Mouse (Mus musculus): ENCODE data around the gene Apba1. TPM values are rescaled to one million over a fixed set of nuclear protein-coding genes. Genes with fewer than 3 reads are reported as not detected.

Gene Apba1
- polyA plus RNA-seq, 1 experiment from 2014 or later, result 13.3 TPM

- no peak for ATAC-seq
- H3K27me3 ChIP-seq (replicated peaks; ENCODE audit: control insufficient read depth, insufficient read depth, low read length), result no peaks in the 10 kb centered on the region
Measured at GRCm38 (mm10) chr19:23794491-23794890, 35.8 kb downstream of the Apba1 start.

GRCm38 (mm10) chr19:23795156-23795555 is 36.5 kb downstream of the Apba1 start:
- no peak for ATAC-seq
- no peak overlapping the region for H3K4me2 ChIP-seq (ENCODE audit: low read length)
- no peaks in the 10 kb centered on the region for H3K27me3 ChIP-seq (replicated peaks; ENCODE audit: control insufficient read depth, insufficient read depth, low read length)
- H3K9ac ChIP-seq (ENCODE audit: low read depth, low read length), result no peak overlapping the region
- 43% methylated on average over 4 of the region's 4 CpGs for WGBS
- no peaks in the 10 kb centered on the region for H3K9me3 ChIP-seq (ENCODE audit: control insufficient read depth, low read length)
- no peak overlapping the region for H3K4me3 ChIP-seq (ENCODE audit: low read length)
- peaks cover 9% of the 10 kb centered on the region for H3K4me1 ChIP-seq (ENCODE audit: control insufficient read depth, insufficient read depth, low read depth, low read length)
- H3K27ac ChIP-seq (ENCODE audit: low read depth, low read length), result no peak overlapping the region
- no peaks in the 10 kb centered on the region for H3K36me3 ChIP-seq (ENCODE audit: control insufficient read depth, insufficient read depth, low read length)

More at GRCm38 (mm10) chr19:23794491-23794890, 35.8 kb downstream of the Apba1 start:
- WGBS, result 73% methylated on average over 3 of the region's 3 CpGs
- Histone ChIP-seq H3K4me2 (ENCODE audit: low read length) (no peak overlapping the region), H3K4me1 (ENCODE audit: control insufficient read depth, insufficient read depth, low read depth, low read length) (peaks cover 9% of the 10 kb centered on the region), H3K9me3 (ENCODE audit: control insufficient read depth, low read length) (no peaks in the 10 kb centered on the region), H3K9ac (ENCODE audit: low read depth, low read length) (no peak overlapping the region), H3K27ac (ENCODE audit: low read depth, low read length) (0 out of 2 replicates have a peak overlapping the region, but pooled peaks have one; percentile 7), H3K36me3 (ENCODE audit: control insufficient read depth, insufficient read depth, low read length) (no peaks in the 10 kb centered on the region), H3K4me3 (ENCODE audit: low read length) (no peak overlapping the region)

DNA sequence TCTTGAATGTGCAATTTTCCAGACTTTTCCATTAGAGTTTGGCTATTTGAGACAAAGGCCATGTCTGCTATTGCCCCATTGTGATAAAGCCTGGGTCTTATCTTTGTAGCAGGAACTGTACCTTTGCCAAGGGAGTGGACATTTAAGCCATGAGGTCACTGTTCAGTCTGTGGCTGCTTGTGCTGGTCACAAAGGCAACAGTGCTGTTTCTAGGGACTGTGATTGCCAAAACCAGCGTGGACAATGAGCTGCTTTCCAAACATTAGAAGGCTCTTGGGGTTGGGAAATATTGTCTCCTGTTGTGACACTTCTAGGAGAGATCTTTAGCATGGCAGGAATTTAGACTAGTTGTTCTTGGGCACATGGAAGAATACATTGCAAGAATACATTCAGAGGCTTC is 42.5 kb downstream of the Apba1 start:
- Histone ChIP-seq H3K4me1 (ENCODE audit: control insufficient read depth, insufficient read depth, low read depth, low read length) (no peaks in the 10 kb centered on the region), H3K36me3 (ENCODE audit: control insufficient read depth, insufficient read depth, low read length) (no peaks in the 10 kb centered on the region), H3K4me3 (ENCODE audit: low read length) (no peak overlapping the region), H3K9me3 (ENCODE audit: control insufficient read depth, low read length) (no peaks in the 10 kb centered on the region), H3K9ac (ENCODE audit: low read depth, low read length) (no peak overlapping the region), H3K27me3 (replicated peaks; ENCODE audit: control insufficient read depth, insufficient read depth, low read length) (no peaks in the 10 kb centered on the region), H3K4me2 (ENCODE audit: low read length) (no peak overlapping the region), H3K27ac (ENCODE audit: low read depth, low read length) (no peak overlapping the region)
- ATAC-seq, result no peak
- 38% methylated on average over 1 of the region's 1 CpGs for WGBS

DNA sequence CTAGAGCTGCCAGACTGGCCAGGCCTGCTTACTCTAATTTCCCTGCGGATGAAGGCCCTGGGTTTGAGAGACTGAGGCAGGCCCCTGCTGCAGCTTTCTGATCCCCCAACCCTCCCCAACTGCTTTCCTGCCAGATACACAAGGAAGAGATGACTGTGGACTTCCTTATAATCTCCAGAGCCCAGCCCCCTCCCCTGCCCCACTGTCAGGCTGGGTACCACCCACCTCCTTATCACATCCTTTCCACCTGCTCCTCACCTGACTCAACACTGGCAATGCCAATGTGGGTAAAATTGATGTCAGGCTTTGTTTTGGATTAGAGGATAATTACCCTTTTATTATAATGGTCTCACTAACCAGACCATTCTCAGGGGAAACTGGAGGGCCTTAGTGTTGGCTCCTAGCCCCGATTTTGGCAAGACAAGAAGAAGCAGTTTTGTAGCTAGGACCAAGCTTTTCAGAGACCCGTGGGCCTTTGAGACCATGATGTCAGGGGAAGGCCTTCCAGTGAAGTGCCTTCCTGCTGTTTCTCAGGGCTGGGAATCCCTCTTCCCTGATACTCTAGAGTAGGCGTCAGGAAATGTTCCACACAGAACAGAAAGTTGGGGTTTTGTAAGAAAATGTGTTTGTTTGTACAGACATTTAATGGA is 44.7 kb downstream of the Apba1 start:
- no peak for ATAC-seq
- Histone ChIP-seq H3K9ac (ENCODE audit: low read depth, low read length) (no peak overlapping the region), H3K27ac (ENCODE audit: low read depth, low read length) (no peak overlapping the region), H3K4me2 (ENCODE audit: low read length) (no peak overlapping the region), H3K4me1 (ENCODE audit: control insufficient read depth, insufficient read depth, low read depth, low read length) (no peaks in the 10 kb centered on the region), H3K9me3 (ENCODE audit: control insufficient read depth, low read length) (no peaks in the 10 kb centered on the region), H3K36me3 (ENCODE audit: control insufficient read depth, insufficient read depth, low read length) (no peaks in the 10 kb centered on the region), H3K4me3 (ENCODE audit: low read length) (no peak overlapping the region), H3K27me3 (replicated peaks; ENCODE audit: control insufficient read depth, insufficient read depth, low read length) (no peaks in the 10 kb centered on the region)
- 70% methylated on average over 4 of the region's 4 CpGs for WGBS

GRCm38 (mm10) chr19:23806796-23807195 is 48.1 kb downstream of the Apba1 start:
- no peak overlapping the region for H3K4me2 ChIP-seq (ENCODE audit: low read length)
- H3K9ac ChIP-seq (ENCODE audit: low read depth, low read length), result no peak overlapping the region
- no peak overlapping the region for H3K4me3 ChIP-seq (ENCODE audit: low read length)
- no peak for ATAC-seq
- 47% methylated on average over 6 of the region's 6 CpGs for WGBS
- H3K36me3 ChIP-seq (ENCODE audit: control insufficient read depth, insufficient read depth, low read length), result no peaks in the 10 kb centered on the region
- no peaks in the 10 kb centered on the region for H3K9me3 ChIP-seq (ENCODE audit: control insufficient read depth, low read length)
- no peak overlapping the region for H3K27ac ChIP-seq (ENCODE audit: low read depth, low read length)
- H3K4me1 ChIP-seq (ENCODE audit: control insufficient read depth, insufficient read depth, low read depth, low read length), result no peaks in the 10 kb centered on the region
- H3K27me3 ChIP-seq (replicated peaks; ENCODE audit: control insufficient read depth, insufficient read depth, low read length), result no peaks in the 10 kb centered on the region

GRCm38 (mm10) chr19:23807371-23807770 is 48.7 kb downstream of the Apba1 start:
- H3K4me3 ChIP-seq (ENCODE audit: low read length), result no peak overlapping the region
- no peaks in the 10 kb centered on the region for H3K27me3 ChIP-seq (replicated peaks; ENCODE audit: control insufficient read depth, insufficient read depth, low read length)
- no peak overlapping the region for H3K4me2 ChIP-seq (ENCODE audit: low read length)
- no peak overlapping the region for H3K27ac ChIP-seq (ENCODE audit: low read depth, low read length)
- no peak overlapping the region for H3K9ac ChIP-seq (ENCODE audit: low read depth, low read length)
- 61% methylated on average over 8 of the region's 8 CpGs for WGBS
- ATAC-seq, result no peak
- no peaks in the 10 kb centered on the region for H3K9me3 ChIP-seq (ENCODE audit: control insufficient read depth, low read length)
- H3K36me3 ChIP-seq (ENCODE audit: control insufficient read depth, insufficient read depth, low read length), result no peaks in the 10 kb centered on the region
- no peaks in the 10 kb centered on the region for H3K4me1 ChIP-seq (ENCODE audit: control insufficient read depth, insufficient read depth, low read depth, low read length)

GRCm38 (mm10) chr19:23809236-23809635 is 50.5 kb downstream of the Apba1 start:
- no peaks in the 10 kb centered on the region for H3K27me3 ChIP-seq (replicated peaks; ENCODE audit: control insufficient read depth, insufficient read depth, low read length)
- no peaks in the 10 kb centered on the region for H3K9me3 ChIP-seq (ENCODE audit: control insufficient read depth, low read length)
- ATAC-seq, result no peak
- H3K4me1 ChIP-seq (ENCODE audit: control insufficient read depth, insufficient read depth, low read depth, low read length), result no peaks in the 10 kb centered on the region
- H3K27ac ChIP-seq (ENCODE audit: low read depth, low read length), result no peak overlapping the region
- 75% methylated on average over 1 of the region's 1 CpGs for WGBS
- no peaks in the 10 kb centered on the region for H3K36me3 ChIP-seq (ENCODE audit: control insufficient read depth, insufficient read depth, low read length)
- H3K9ac ChIP-seq (ENCODE audit: low read depth, low read length), result no peak overlapping the region
- H3K4me3 ChIP-seq (ENCODE audit: low read length), result no peak overlapping the region
- H3K4me2 ChIP-seq (ENCODE audit: low read length), result no peak overlapping the region

- WGBS, result 74% methylated on average over 5 of the region's 5 CpGs
- 0 out of 2 replicates have a peak, but pooled peaks have one; percentile 21 for ATAC-seq
- H3K27ac ChIP-seq (ENCODE audit: low read depth, low read length), result no peak overlapping the region
- no peak overlapping the region for H3K4me3 ChIP-seq (ENCODE audit: low read length)
- no peaks in the 10 kb centered on the region for H3K9me3 ChIP-seq (ENCODE audit: control insufficient read depth, low read length)
- H3K9ac ChIP-seq (ENCODE audit: low read depth, low read length), result no peak overlapping the region
- H3K36me3 ChIP-seq (ENCODE audit: control insufficient read depth, insufficient read depth, low read length), result no peaks in the 10 kb centered on the region
- no peak overlapping the region for H3K4me2 ChIP-seq (ENCODE audit: low read length)
- no peaks in the 10 kb centered on the region for H3K4me1 ChIP-seq (ENCODE audit: control insufficient read depth, insufficient read depth, low read depth, low read length)
- H3K27me3 ChIP-seq (replicated peaks; ENCODE audit: control insufficient read depth, insufficient read depth, low read length), result no peaks in the 10 kb centered on the region
Measured at GRCm38 (mm10) chr19:23810512-23810911, 51.8 kb downstream of the Apba1 start.

- 76% methylated on average over 5 of the region's 5 CpGs for WGBS
- Histone ChIP-seq H3K4me2 (ENCODE audit: low read length) (no peak overlapping the region), H3K4me3 (ENCODE audit: low read length) (no peak overlapping the region), H3K36me3 (ENCODE audit: control insufficient read depth, insufficient read depth, low read length) (no peaks in the 10 kb centered on the region), H3K9ac (ENCODE audit: low read depth, low read length) (no peak overlapping the region), H3K27me3 (replicated peaks; ENCODE audit: control insufficient read depth, insufficient read depth, low read length) (no peaks in the 10 kb centered on the region), H3K4me1 (ENCODE audit: control insufficient read depth, insufficient read depth, low read depth, low read length) (no peaks in the 10 kb centered on the region), H3K27ac (ENCODE audit: low read depth, low read length) (no peak overlapping the region), H3K9me3 (ENCODE audit: control insufficient read depth, low read length) (no peaks in the 10 kb centered on the region)
- ATAC-seq, result 0 out of 2 replicates have a peak, but pooled peaks have one; percentile 18
Measured at GRCm38 (mm10) chr19:23810976-23811375, 52.3 kb downstream of the Apba1 start.

All from hindbrain, embryonic 16.5 days (tissue).